Mouse (Mus musculus): ENCODE measurements around the gene Tigd2.

Tigd2 gene

GRCm38 (mm10) chr6:59250536-59250935 is 41.9 kb downstream of the Tigd2 start:
- no peak for DNase-seq (ENCODE audit: low read depth, low spot score)

GRCm38 (mm10) chr6:59255909-59256308 is 47.2 kb downstream of the Tigd2 start:
- peak; percentile 70 for DNase-seq (ENCODE audit: low read depth, low spot score)

Data from 3T3-L1 (cell line).